Mouse (Mus musculus) megakaryocyte, adult 5-6 weeks (primary cell): ENCODE results near the gene Lrrc2. TPM values are rescaled to one million over a fixed set of nuclear protein-coding genes. Genes with fewer than 3 reads are reported as not detected.

Source experiments
- ATAC-seq: 2 replicates; pipeline ENCODE4 v1.8.0; 2016; ENCODE audit warnings: mild to moderate bottlenecking, inconsistent platforms; ENCODE audit not compliant: poor library complexity, severe bottlenecking
- total RNA-seq, 2 experiments: library from RNA; stranded (forward) in 1 of 2; stranded (reverse) in 1 of 2; fragments of 153-499, 151-499 nt in 1 of 2; fragments of 221-1000, 200-1000 nt in 1 of 2; gene quantifications; 2 replicates each; pipeline versions ENCODE4 v1.2.3 to v1.2.4; 2015 to 2017

The Lrrc2 gene
- total RNA-seq (2015): not detected in 2 replicates
- 0.04 TPM in 1 of 2 replicates, not detected in the other for total RNA-seq (2017)

- ATAC-seq: peak; percentile 26
These were observed at the start of gene Lrrc2 for GRCm38 (mm10) chr9:110951397-110951796. TSS of gene Lrrc2 (plus strand) at chr9:110951545.

- no peak for ATAC-seq
These were observed 49.1 kb upstream of the Lrrc2 start for GRCm38 (mm10) chr9:110902271-110902670.

- no peak for ATAC-seq
These were observed 44.0 kb upstream of the Lrrc2 start for GRCm38 (mm10) chr9:110907201-110907837.

GRCm38 (mm10) chr9:110907838-110908630 lies 43.3 kb upstream of the Lrrc2 start:
- ATAC-seq: no peak

- no peak for ATAC-seq
These were observed 42.7 kb upstream of the Lrrc2 start for GRCm38 (mm10) chr9:110908631-110909016.

GRCm38 (mm10) chr9:110909371-110909967 lies 41.9 kb upstream of the Lrrc2 start:
- no peak for ATAC-seq

GRCm38 (mm10) chr9:110914631-110915236 lies 36.6 kb upstream of the Lrrc2 start:
- ATAC-seq: no peak

- no peak for ATAC-seq
These were observed 35.9 kb upstream of the Lrrc2 start for GRCm38 (mm10) chr9:110915466-110915865.

- ATAC-seq: no peak
These were observed 34.6 kb upstream of the Lrrc2 start, which contains the start of gene Fam240a for GRCm38 (mm10) chr9:110916786-110917185. TSS of gene Fam240a (minus strand) at chr9:110916861.

GRCm38 (mm10) chr9:110920665-110921419 lies 30.5 kb upstream of the Lrrc2 start:
- no peak for ATAC-seq

GRCm38 (mm10) chr9:110922759-110923158 lies 28.6 kb upstream of the Lrrc2 start:
- peak; percentile 67; the same call in 1 of the 2 replicates for ATAC-seq

GRCm38 (mm10) chr9:110931573-110931972 lies 19.8 kb upstream of the Lrrc2 start:
- no peak for ATAC-seq

- ATAC-seq: no peak
These were observed 17.4 kb upstream of the Lrrc2 start for GRCm38 (mm10) chr9:110933850-110934437.

- no peak for ATAC-seq
These were observed 15.4 kb upstream of the Lrrc2 start for GRCm38 (mm10) chr9:110935941-110936340.

GRCm38 (mm10) chr9:110937506-110938490 lies 13.5 kb upstream of the Lrrc2 start:
- ATAC-seq: no peak

GRCm38 (mm10) chr9:110944265-110944664 lies 7.1 kb upstream of the Lrrc2 start:
- no peak for ATAC-seq

GRCm38 (mm10) chr9:110945343-110945742 lies 6.0 kb upstream of the Lrrc2 start:
- no peak for ATAC-seq

- ATAC-seq: no peak
These were observed 5.4 kb upstream of the Lrrc2 start, which contains the start of gene Tdgf1 for GRCm38 (mm10) chr9:110945926-110946325. TSS of gene Tdgf1 (minus strand) at chr9:110946158.

- ATAC-seq: no peak
These were observed 4.7 kb upstream of the Lrrc2 start for GRCm38 (mm10) chr9:110946548-110947044.
